ENCODE assay signal across 18 mouse cellular contexts in genomic region chr1:157233451-157233850, GRCm38 (mm10).
"Had no signal": no experiment of that assay in that cellular context is flagged by ENCODE, and none has a peak within 500 bp of the region (broad histone marks: within the 10 kb centered on the region; RNA-seq: fewer than 3 reads in every experiment).

No protein-coding gene starts in this region.

- DNase-seq: lung, adult 18-20 months; lung, embryonic 14.5 days; lung, postnatal 10 days; lung, postnatal 4 days; midbrain, embryonic 14.5 days; retina, postnatal 1 day; right cerebral cortex, adult 18-20 months; right cerebral cortex, postnatal 25 days; right cerebral cortex, postnatal 4 days; spleen, adult 18-20 months; thymus, adult 18-20 months; thymus, postnatal 14 days; thymus, postnatal 36 days had no signal

- H3K4me3 ChIP-seq: midbrain, embryonic 10.5 days; midbrain, embryonic 12.5 days; myocyte; neural tube, embryonic 13.5 days; neural tube, embryonic 15.5 days had no signal

- H3K27ac ChIP-seq: midbrain, embryonic 10.5 days; midbrain, embryonic 12.5 days; neural tube, embryonic 13.5 days; neural tube, embryonic 15.5 days had no signal
